Mouse (Mus musculus): Measurements from ENCODE around the gene Cnot2. TPM values are rescaled to one million over a fixed set of nuclear protein-coding genes. Genes with fewer than 3 reads are reported as not detected.

The Cnot2 gene
- polyA plus RNA-seq, 1 experiment from 2014 or later, result 82.3 TPM

DNA sequence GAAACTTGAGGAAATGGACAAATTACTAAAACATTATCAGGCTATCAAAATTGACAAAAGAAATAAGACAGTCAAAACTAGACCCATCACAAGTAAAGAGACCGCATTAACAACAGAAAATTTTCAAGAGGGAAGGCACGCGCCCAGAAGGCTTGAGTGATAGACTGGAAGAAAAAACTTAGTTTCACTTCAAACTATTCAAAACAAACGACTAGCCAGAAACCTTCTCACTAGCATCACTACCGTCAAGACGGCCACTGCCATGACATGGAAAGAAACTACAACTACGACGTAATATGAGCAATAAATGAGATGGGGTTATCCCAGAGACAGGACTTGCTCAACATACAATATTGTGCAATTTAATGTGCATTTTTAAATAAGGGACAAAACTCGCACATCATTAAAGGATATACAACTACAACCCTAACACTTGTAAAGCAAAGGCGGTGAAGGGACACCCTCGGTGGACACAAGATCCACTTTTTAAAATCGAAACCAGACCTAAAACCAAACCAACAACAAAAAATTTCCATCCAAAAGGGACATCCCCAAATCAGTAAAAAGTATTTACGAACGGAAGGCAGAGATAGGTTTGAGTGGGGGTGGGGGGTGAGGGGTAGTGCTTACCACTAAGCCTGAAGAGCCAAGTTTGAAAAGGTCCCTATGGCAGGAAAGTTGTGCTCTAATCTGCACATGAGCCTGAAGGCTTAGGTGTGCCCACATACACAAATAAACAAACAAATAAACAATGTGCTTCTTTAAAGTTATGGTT lies 16.3 kb downstream of the Cnot2 start:
- WGBS, result 88% methylated on average over 14 of the region's 14 CpGs
- H3K4me1 ChIP-seq (ENCODE audit: control insufficient read depth, insufficient read depth, low read length), result peaks cover 16% of the 10 kb centered on the region; the same call in 1 of the 2 replicates
- H3K27ac ChIP-seq (ENCODE audit: low read length), result no peak overlapping the region
- H3K27me3 ChIP-seq (ENCODE audit: control insufficient read depth, insufficient read depth, low read length), result no peaks in the 10 kb centered on the region
- H3K9me3 ChIP-seq (replicated peaks; ENCODE audit: control insufficient read depth, low read length), result no peaks in the 10 kb centered on the region
- no peaks in the 10 kb centered on the region for H3K36me3 ChIP-seq (ENCODE audit: control insufficient read depth, insufficient read depth, low read length)
- H3K4me2 ChIP-seq (ENCODE audit: low read depth, low read length), result no peak overlapping the region
- no peak overlapping the region for H3K9ac ChIP-seq (ENCODE audit: low read length)
- no peak overlapping the region for H3K4me3 ChIP-seq (replicated peaks; ENCODE audit: low read length)
- ATAC-seq (ENCODE audit: insufficient read depth, low FRiP score), result no peak

DNA sequence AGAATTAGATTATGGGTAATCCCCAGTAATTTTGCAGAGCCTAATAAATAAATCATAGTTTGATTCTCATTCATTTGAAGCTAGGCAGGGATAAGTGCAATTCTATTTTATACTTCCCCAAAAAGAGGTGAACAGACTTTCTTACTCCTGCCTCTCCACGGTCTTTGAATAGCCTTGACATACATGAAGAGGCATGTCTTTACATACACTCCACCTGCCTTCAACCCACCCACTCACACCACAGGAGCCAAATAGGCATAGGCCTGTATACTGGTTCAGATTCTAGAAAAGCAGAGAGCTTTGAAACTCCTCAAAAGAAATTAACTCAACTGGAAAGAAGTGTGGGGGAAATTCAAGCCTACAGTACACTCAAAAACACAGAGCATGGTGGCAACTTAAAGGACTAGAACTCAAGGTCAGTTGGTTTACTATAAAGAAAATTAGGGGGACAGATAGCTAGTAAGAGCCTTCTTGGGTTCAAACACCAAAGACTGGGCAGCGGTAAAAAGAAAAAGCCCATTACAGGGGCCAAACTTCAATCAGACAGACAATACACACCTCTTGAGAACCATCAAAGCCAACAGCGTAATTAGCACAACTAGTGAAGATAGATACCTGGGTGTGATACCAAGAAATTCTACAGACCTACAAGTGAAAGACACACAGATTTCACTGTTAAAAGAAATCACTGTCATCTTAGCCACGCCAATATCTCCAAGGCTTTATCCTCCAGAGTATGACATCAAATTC lies 18.4 kb downstream of the Cnot2 start:
- H3K36me3 ChIP-seq (ENCODE audit: control insufficient read depth, insufficient read depth, low read length), result no peaks in the 10 kb centered on the region
- no peaks in the 10 kb centered on the region for H3K9me3 ChIP-seq (replicated peaks; ENCODE audit: control insufficient read depth, low read length)
- peak overlapping the region; percentile 33; the same call in 1 of the 2 replicates for H3K27ac ChIP-seq (ENCODE audit: low read length)
- ATAC-seq (ENCODE audit: insufficient read depth, low FRiP score), result no peak
- H3K27me3 ChIP-seq (ENCODE audit: control insufficient read depth, insufficient read depth, low read length), result no peaks in the 10 kb centered on the region
- no peak overlapping the region for H3K4me3 ChIP-seq (replicated peaks; ENCODE audit: low read length)
- WGBS, result 68% methylated on average over 4 of the region's 4 CpGs
- peaks cover 16% of the 10 kb centered on the region; the same call in 1 of the 2 replicates for H3K4me1 ChIP-seq (ENCODE audit: control insufficient read depth, insufficient read depth, low read length)
- no peak overlapping the region for H3K4me2 ChIP-seq (ENCODE audit: low read depth, low read length)
- H3K9ac ChIP-seq (ENCODE audit: low read length), result no peak overlapping the region

DNA sequence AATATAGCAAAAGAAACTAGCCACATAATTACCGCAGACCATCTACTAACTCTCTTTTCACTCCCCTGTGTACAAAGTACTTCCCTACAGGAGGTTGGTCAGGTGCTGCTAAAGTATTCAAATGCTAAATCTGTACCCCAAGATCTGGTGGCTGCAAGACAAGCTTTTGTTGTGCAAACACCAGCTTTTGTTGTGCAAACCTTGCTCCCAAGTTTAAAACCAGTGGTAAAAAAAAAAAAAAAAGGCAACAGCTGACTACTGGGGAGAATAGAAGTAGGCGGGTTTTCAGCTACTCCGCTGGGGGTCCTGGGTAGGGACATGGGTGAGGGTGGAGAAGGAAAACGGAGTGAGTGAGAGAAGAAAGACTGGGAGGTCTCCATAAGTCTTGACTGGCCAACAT lies 19.1 kb downstream of the Cnot2 start:
- WGBS, result 52% methylated on average over 4 of the region's 4 CpGs
- peak overlapping the region; percentile 52; the same call in 1 of the 2 replicates for H3K27ac ChIP-seq (ENCODE audit: low read length)
- no peaks in the 10 kb centered on the region for H3K36me3 ChIP-seq (ENCODE audit: control insufficient read depth, insufficient read depth, low read length)
- 0 out of 2 replicates have a peak, but pooled peaks cover 16% of the 10 kb centered on the region for H3K4me1 ChIP-seq (ENCODE audit: control insufficient read depth, insufficient read depth, low read length)
- no peak for ATAC-seq (ENCODE audit: insufficient read depth, low FRiP score)
- H3K27me3 ChIP-seq (ENCODE audit: control insufficient read depth, insufficient read depth, low read length), result no peaks in the 10 kb centered on the region
- no peaks in the 10 kb centered on the region for H3K9me3 ChIP-seq (replicated peaks; ENCODE audit: control insufficient read depth, low read length)
- no peak overlapping the region for H3K4me2 ChIP-seq (ENCODE audit: low read depth, low read length)
- no peak overlapping the region for H3K9ac ChIP-seq (ENCODE audit: low read length)
- no peak overlapping the region for H3K4me3 ChIP-seq (replicated peaks; ENCODE audit: low read length)

GRCm38 (mm10) chr10:116559171-116559570 lies 22.1 kb downstream of the Cnot2 start:
- Histone ChIP-seq H3K36me3 (ENCODE audit: control insufficient read depth, insufficient read depth, low read length) (no peaks in the 10 kb centered on the region), H3K9ac (ENCODE audit: low read length) (no peak overlapping the region), H3K4me1 (ENCODE audit: control insufficient read depth, insufficient read depth, low read length) (0 out of 2 replicates have a peak, but pooled peaks cover 16% of the 10 kb centered on the region), H3K4me3 (replicated peaks; ENCODE audit: low read length) (no peak overlapping the region), H3K27ac (ENCODE audit: low read length) (no peak overlapping the region), H3K9me3 (replicated peaks; ENCODE audit: control insufficient read depth, low read length) (no peaks in the 10 kb centered on the region), H3K4me2 (ENCODE audit: low read depth, low read length) (no peak overlapping the region), H3K27me3 (ENCODE audit: control insufficient read depth, insufficient read depth, low read length) (no peaks in the 10 kb centered on the region)
- 41% methylated on average over 1 of the region's 1 CpGs for WGBS
- ATAC-seq (ENCODE audit: insufficient read depth, low FRiP score), result no peak

- Histone ChIP-seq H3K27ac (ENCODE audit: low read length) (no peak overlapping the region), H3K9ac (ENCODE audit: low read length) (no peak overlapping the region), H3K4me1 (ENCODE audit: control insufficient read depth, insufficient read depth, low read length) (0 out of 2 replicates have a peak, but pooled peaks cover 5% of the 10 kb centered on the region), H3K4me3 (replicated peaks; ENCODE audit: low read length) (no peak overlapping the region), H3K27me3 (ENCODE audit: control insufficient read depth, insufficient read depth, low read length) (no peaks in the 10 kb centered on the region), H3K36me3 (ENCODE audit: control insufficient read depth, insufficient read depth, low read length) (no peaks in the 10 kb centered on the region), H3K4me2 (ENCODE audit: low read depth, low read length) (no peak overlapping the region), H3K9me3 (replicated peaks; ENCODE audit: control insufficient read depth, low read length) (no peaks in the 10 kb centered on the region)
- no peak for ATAC-seq (ENCODE audit: insufficient read depth, low FRiP score)
- 94% methylated on average over 1 of the region's 1 CpGs for WGBS
Measured at GRCm38 (mm10) chr10:116557166-116557565, 24.1 kb downstream of the Cnot2 start.

DNA sequence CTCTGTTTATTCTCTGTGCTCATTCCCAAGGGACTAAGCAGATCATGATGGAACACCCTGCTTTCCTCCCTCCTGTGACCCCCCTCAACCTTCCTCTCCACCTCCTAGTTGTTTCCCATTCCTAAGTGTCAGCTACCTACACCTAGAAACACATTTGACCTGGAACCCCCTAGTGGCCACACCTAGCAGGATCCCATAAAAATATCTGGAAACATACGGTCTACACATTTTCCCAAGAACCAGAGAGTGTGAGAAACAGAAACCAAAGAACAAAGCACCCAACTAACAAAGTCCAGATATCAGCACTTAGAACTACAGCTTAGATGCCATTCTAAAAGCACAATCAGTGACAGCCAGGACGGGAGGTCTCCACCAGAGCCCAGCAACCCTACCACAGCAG lies 26.9 kb downstream of the Cnot2 start:
- H3K27me3 ChIP-seq (ENCODE audit: control insufficient read depth, insufficient read depth, low read length), result no peaks in the 10 kb centered on the region
- WGBS, result 46% methylated on average over 2 of the region's 2 CpGs
- no peaks in the 10 kb centered on the region for H3K9me3 ChIP-seq (replicated peaks; ENCODE audit: control insufficient read depth, low read length)
- no peaks in the 10 kb centered on the region for H3K4me1 ChIP-seq (ENCODE audit: control insufficient read depth, insufficient read depth, low read length)
- no peaks in the 10 kb centered on the region for H3K36me3 ChIP-seq (ENCODE audit: control insufficient read depth, insufficient read depth, low read length)
- H3K9ac ChIP-seq (ENCODE audit: low read length), result no peak overlapping the region
- H3K4me3 ChIP-seq (replicated peaks; ENCODE audit: low read length), result no peak overlapping the region
- no peak overlapping the region for H3K4me2 ChIP-seq (ENCODE audit: low read depth, low read length)
- no peak for ATAC-seq (ENCODE audit: insufficient read depth, low FRiP score)
- H3K27ac ChIP-seq (ENCODE audit: low read length), result no peak overlapping the region

DNA sequence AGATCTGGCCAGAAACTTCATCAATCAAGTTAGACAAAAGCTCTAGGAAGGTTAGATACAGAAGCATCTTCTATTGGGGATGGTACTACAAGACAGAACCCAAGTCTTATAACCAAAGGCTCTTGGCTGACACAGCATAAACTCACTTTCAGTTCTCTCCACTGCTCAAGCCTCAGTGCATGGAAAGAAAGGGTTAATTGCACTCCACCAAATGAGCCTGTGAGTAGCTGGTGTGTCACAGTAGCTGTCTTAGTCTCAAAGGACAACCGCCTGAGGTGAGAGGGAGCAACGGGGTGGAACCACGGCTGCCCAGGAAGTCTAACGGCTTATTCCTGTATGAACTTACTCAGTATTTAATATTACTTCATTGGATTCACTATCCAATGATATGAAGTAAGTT lies 33.4 kb downstream of the Cnot2 start:
- ATAC-seq (ENCODE audit: insufficient read depth, low FRiP score), result no peak
- Histone ChIP-seq H3K4me1 (ENCODE audit: control insufficient read depth, insufficient read depth, low read length) (no peaks in the 10 kb centered on the region), H3K27me3 (ENCODE audit: control insufficient read depth, insufficient read depth, low read length) (no peaks in the 10 kb centered on the region), H3K4me2 (ENCODE audit: low read depth, low read length) (no peak overlapping the region), H3K36me3 (ENCODE audit: control insufficient read depth, insufficient read depth, low read length) (no peaks in the 10 kb centered on the region), H3K9ac (ENCODE audit: low read length) (no peak overlapping the region), H3K27ac (ENCODE audit: low read length) (no peak overlapping the region), H3K4me3 (replicated peaks; ENCODE audit: low read length) (no peak overlapping the region), H3K9me3 (replicated peaks; ENCODE audit: control insufficient read depth, low read length) (no peaks in the 10 kb centered on the region)
- whole genome bisulfite sequencing, result 51% methylated on average over 4 of the region's 4 CpGs

GRCm38 (mm10) chr10:116546177-116546576 lies 35.1 kb downstream of the Cnot2 start:
- H3K27me3 ChIP-seq (ENCODE audit: control insufficient read depth, insufficient read depth, low read length), result no peaks in the 10 kb centered on the region
- no peaks in the 10 kb centered on the region for H3K36me3 ChIP-seq (ENCODE audit: control insufficient read depth, insufficient read depth, low read length)
- no peak overlapping the region for H3K9ac ChIP-seq (ENCODE audit: low read length)
- H3K4me2 ChIP-seq (ENCODE audit: low read depth, low read length), result no peak overlapping the region
- ATAC-seq (ENCODE audit: insufficient read depth, low FRiP score), result no peak
- WGBS, result 79% methylated on average over 3 of the region's 3 CpGs
- H3K4me3 ChIP-seq (replicated peaks; ENCODE audit: low read length), result no peak overlapping the region
- H3K4me1 ChIP-seq (ENCODE audit: control insufficient read depth, insufficient read depth, low read length), result no peaks in the 10 kb centered on the region
- no peak overlapping the region for H3K27ac ChIP-seq (ENCODE audit: low read length)
- H3K9me3 ChIP-seq (replicated peaks; ENCODE audit: control insufficient read depth, low read length), result no peaks in the 10 kb centered on the region

DNA sequence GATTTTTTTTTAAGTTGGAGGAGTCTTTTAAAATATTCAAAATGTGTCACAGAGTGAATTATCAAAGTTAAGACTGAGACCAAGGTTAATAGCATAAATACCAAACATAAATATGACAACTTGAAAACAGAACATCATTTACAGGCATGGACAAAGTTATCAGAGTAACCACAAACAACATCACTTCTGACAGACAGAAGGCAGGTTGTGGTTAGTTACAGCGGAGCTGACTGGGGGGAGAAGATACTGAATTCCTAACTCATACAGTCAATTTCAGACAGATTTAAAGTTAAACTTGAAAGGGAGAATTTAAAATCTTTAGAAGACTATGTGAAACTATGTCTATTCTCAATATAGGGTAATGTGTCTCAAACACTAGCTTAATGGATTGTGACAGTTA lies 38.2 kb downstream of the Cnot2 start:
- Histone ChIP-seq H3K36me3 (ENCODE audit: control insufficient read depth, insufficient read depth, low read length) (no peaks in the 10 kb centered on the region), H3K27me3 (ENCODE audit: control insufficient read depth, insufficient read depth, low read length) (no peaks in the 10 kb centered on the region), H3K4me1 (ENCODE audit: control insufficient read depth, insufficient read depth, low read length) (no peaks in the 10 kb centered on the region; the same call in 1 of the 2 replicates), H3K9ac (ENCODE audit: low read length) (no peak overlapping the region), H3K27ac (ENCODE audit: low read length) (no peak overlapping the region), H3K4me3 (replicated peaks; ENCODE audit: low read length) (no peak overlapping the region), H3K9me3 (replicated peaks; ENCODE audit: control insufficient read depth, low read length) (no peaks in the 10 kb centered on the region), H3K4me2 (ENCODE audit: low read depth, low read length) (no peak overlapping the region)
- WGBS, result 90% methylated on average over 1 of the region's 1 CpGs
- no peak for ATAC-seq (ENCODE audit: insufficient read depth, low FRiP score)
